Mouse (Mus musculus) embryonic fibroblast, embryonic 13.5 days (primary cell): ENCODE measurements around the gene Snx12.

ENCODE experiments used
- CTCF ChIP-seq: IDR thresholded peaks from 2 replicates; pipeline ENCODE4 v1.5.1; 2011; ENCODE audit warnings: mild to moderate bottlenecking, control low read depth, low read length, moderate library complexity, borderline replicate concordance; ENCODE audit not compliant: insufficient read depth
- POLR2A ChIP-seq: IDR thresholded peaks from 2 replicates; pipeline ENCODE4 v1.6.1; 2011; ENCODE audit warnings: low read depth, mild to moderate bottlenecking, control low read depth, low read length, moderate library complexity

DNA sequence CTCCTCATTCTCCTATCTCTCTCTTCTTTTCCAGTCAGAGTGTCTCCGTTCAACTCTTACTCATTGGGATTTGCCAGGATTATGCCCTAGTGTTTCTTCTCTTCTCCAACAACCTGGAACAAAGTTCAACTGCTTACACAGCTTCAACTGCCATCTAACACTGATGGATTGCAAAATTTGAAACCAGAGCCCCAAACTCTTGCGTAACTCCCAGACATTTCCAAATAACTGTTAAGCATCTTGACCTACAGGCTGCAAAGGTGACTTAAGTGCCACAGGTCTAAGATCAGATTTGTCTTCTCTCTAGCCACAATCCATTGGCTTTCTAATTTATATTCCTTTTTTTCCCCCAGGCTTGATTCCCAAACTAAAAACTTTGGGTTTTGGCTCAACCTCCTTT, 64.9 kb downstream of the Snx12 start:
- no peak for TF ChIP-seq CTCF
- no peak for TF ChIP-seq POLR2A
